Mouse (Mus musculus) heart, embryonic 10.5 days (tissue): ENCODE results near the gene Gm20388. TPM values are rescaled to one million over a fixed set of nuclear protein-coding genes. Genes with fewer than 3 reads are reported as not detected.

Source experiments
- DNase-seq: peaks from one replicate; pipeline ENCODE4 v3.0.0-alpha.2; 2017; ENCODE audit warnings: low spot score
- H3K27ac ChIP-seq: fragments of 300-500 bp; sonication (generic); 2 replicates; pipeline ENCODE4 v1.5.1; 2016; ENCODE audit warnings: mild to moderate bottlenecking
- H3K27me3 ChIP-seq: fragments of 300-500 bp; sonication (generic); 2 replicates; pipeline ENCODE4 v1.6.1; 2016; ENCODE audit warnings: mild to moderate bottlenecking; ENCODE audit not compliant: poor library complexity, insufficient read depth, severe bottlenecking
- H3K36me3 ChIP-seq: fragments of 300-500 bp; sonication (generic); 2 replicates; pipeline ENCODE4 v1.6.1; 2016; ENCODE audit warnings: mild to moderate bottlenecking, moderate library complexity
- H3K4me1 ChIP-seq: fragments of 300-500 bp; sonication (generic); 2 replicates; pipeline ENCODE4 v1.6.1; 2016; ENCODE audit warnings: mild to moderate bottlenecking
- H3K4me3 ChIP-seq: fragments of 300-500 bp; sonication (generic); 2 replicates; pipeline ENCODE4 v1.5.1; 2016; ENCODE audit warnings: mild to moderate bottlenecking, moderate library complexity
- H3K9me3 ChIP-seq: fragments of 300-500 bp; sonication (generic); 2 replicates; pipeline ENCODE4 v1.6.1; 2016; ENCODE audit warnings: mild to moderate bottlenecking, moderate library complexity
- WGBS: fragments of 180-500 bp; shearing (Covaris S2); methylation state at CpG from one replicate; pipeline ENCODE4 v1.1.7; 2016; 5-methylcytosine and 5-hydroxymethylcytosine counted together
- polyA plus RNA-seq: library from polyadenylated mRNA; unstranded; fragments of >200 nt; fragmentation: Nextera tagmentation; extraction: Ambion mirVana; gene quantifications from 2 replicates; pipeline ENCODE4 v1.2.1, GENCODE M21; 2016

Gene Gm20388
- polyA plus RNA-seq, 1 experiment from 2014 or later = 4.5 TPM

- Histone ChIP-seq H3K9me3 (no peaks in the 10 kb centered on the region), H3K36me3 (no peaks in the 10 kb centered on the region), H3K4me3 (no peak overlapping the region), H3K27ac (no peak overlapping the region), H3K4me1 (peaks cover 6% of the 10 kb centered on the region), H3K27me3 (peaks cover 32% of the 10 kb centered on the region)
- no peak for DNase-seq
- WGBS = 82% methylated on average over 4 of the region's 4 CpGs
Measured at GRCm38 (mm10) chr8:120066226-120066625, 155.6 kb downstream of the Gm20388 start.

GRCm38 (mm10) chr8:120067936-120068668, 157.5 kb downstream of the Gm20388 start:
- H3K36me3 ChIP-seq = no peaks in the 10 kb centered on the region
- no peak overlapping the region for H3K4me3 ChIP-seq
- no peak overlapping the region for H3K27ac ChIP-seq
- no peaks in the 10 kb centered on the region for H3K9me3 ChIP-seq
- WGBS = 58% methylated on average over 19 of the region's 19 CpGs
- DNase-seq = no peak
- peaks cover 23% of the 10 kb centered on the region for H3K4me1 ChIP-seq
- H3K27me3 ChIP-seq = peaks cover 29% of the 10 kb centered on the region

DNA sequence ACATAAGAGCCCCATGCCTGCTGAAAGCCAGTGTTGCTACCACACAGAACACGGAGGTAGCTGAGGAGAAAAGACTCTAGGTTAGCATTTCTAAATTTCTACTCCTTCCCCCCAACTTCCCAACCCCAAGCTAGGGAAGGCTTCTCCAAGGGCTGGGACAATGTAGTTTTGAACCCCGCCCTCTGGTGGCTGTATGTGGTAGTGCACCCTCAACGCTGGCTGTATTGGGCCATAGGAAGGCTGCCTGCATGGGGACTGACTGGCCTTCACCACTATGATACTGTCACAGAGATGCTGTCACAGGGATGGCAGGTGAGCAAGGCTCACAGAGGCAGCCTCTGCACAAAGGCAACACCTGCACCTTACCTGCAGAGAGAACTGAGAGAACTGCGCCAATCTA, 161.0 kb downstream of the Gm20388 start:
- H3K27me3 ChIP-seq = peaks cover 46% of the 10 kb centered on the region

DNA sequence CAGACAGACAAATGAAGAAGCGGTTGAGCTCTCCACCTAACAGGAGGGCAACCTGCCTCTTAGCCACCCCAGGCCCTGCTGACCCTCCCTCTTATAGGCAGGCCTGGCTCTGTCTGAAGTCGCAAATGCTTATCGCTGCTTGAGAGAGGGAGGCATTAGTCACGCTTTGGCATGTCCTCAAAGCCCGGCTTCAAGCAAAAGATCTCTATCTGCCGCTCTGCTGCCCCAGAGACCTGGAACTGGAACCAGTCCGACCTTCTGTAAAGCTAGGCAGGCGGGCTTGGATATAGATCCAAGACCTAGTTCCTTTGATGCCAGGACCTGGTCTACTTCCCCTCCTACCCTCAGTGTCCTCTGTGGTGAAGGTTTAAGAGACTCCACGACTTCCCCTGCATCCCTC, 161.6 kb downstream of the Gm20388 start:
- no peaks in the 10 kb centered on the region for H3K9me3 ChIP-seq
- peaks cover 50% of the 10 kb centered on the region for H3K27me3 ChIP-seq
- 55% methylated on average over 9 of the region's 9 CpGs for WGBS
- no peak for DNase-seq
- H3K4me1 ChIP-seq = peaks cover 23% of the 10 kb centered on the region
- peak overlapping the region; percentile 16; the same call in 1 of the 2 replicates for H3K27ac ChIP-seq
- no peak overlapping the region for H3K4me3 ChIP-seq
- H3K36me3 ChIP-seq = no peaks in the 10 kb centered on the region

More for the DNA sequence above, 161.0 kb downstream of the Gm20388 start:
- 26% methylated on average over 4 of the region's 4 CpGs for WGBS
- Histone ChIP-seq H3K4me1 (peaks cover 23% of the 10 kb centered on the region), H3K9me3 (no peaks in the 10 kb centered on the region), H3K36me3 (no peaks in the 10 kb centered on the region), H3K27ac (0 out of 2 replicates have a peak overlapping the region, but pooled peaks have one; percentile 16), H3K4me3 (no peak overlapping the region)
- DNase-seq = no peak

DNA sequence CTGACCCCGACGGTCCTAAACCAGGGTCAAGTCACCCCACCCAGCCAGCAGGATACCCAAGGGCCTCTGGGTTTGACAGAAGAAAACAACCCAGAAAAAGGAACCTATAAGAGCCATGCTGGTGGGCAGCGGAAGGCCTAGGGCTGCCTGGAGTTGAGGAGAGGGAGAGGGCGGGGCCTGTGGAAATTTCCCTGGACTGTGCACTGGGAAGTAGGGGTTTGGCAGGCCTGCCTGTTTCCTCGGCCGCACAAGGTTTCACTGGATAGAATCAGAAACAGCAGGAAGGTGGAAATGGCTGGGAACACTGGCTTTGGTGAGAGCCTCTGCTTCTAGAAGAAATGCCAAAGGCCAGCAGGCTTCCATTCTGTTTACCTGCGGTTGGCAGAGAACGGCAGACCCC, 162.2 kb downstream of the Gm20388 start:
- H3K27ac ChIP-seq = 0 out of 2 replicates have a peak overlapping the region, but pooled peaks have one; percentile 16
- WGBS = 75% methylated on average over 8 of the region's 8 CpGs
- peaks cover 21% of the 10 kb centered on the region for H3K4me1 ChIP-seq

DNA sequence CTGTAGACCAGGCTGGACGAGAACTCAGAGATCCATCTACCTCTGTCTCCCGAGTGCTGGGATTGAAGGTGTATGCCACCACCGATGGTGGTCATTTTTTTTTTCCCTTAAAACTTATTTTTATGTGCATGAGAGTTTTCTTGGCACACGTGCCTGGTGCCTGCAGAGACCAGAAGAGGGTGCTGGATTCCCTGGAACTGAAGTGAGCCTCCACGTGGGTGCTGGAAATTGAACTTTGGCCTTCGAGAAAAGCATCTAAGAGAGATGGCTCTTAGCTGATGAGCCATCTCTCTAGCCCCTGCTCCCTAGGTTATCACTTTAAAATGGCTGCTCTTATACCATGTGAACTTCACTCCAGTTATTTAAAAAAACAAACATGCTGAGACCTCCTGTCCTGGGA, 163.9 kb downstream of the Gm20388 start:
- H3K9me3 ChIP-seq = no peaks in the 10 kb centered on the region

More for the DNA sequence above, 162.2 kb downstream of the Gm20388 start:
- no peaks in the 10 kb centered on the region for H3K36me3 ChIP-seq
- DNase-seq = no peak
- H3K4me3 ChIP-seq = no peak overlapping the region
- peaks cover 50% of the 10 kb centered on the region for H3K27me3 ChIP-seq
- no peaks in the 10 kb centered on the region for H3K9me3 ChIP-seq

GRCm38 (mm10) chr8:120075347-120075746, 164.7 kb downstream of the Gm20388 start:
- Histone ChIP-seq H3K27me3 (peaks cover 50% of the 10 kb centered on the region), H3K36me3 (no peaks in the 10 kb centered on the region), H3K4me3 (no peak overlapping the region), H3K27ac (no peak overlapping the region), H3K9me3 (no peaks in the 10 kb centered on the region), H3K4me1 (peaks cover 20% of the 10 kb centered on the region)
- DNase-seq = no peak
- WGBS = 63% methylated on average over 6 of the region's 6 CpGs

More for the DNA sequence above, 163.9 kb downstream of the Gm20388 start:
- DNase-seq = no peak
- WGBS = 72% methylated on average over 6 of the region's 6 CpGs
- Histone ChIP-seq H3K27me3 (peaks cover 50% of the 10 kb centered on the region), H3K36me3 (no peaks in the 10 kb centered on the region), H3K27ac (no peak overlapping the region), H3K4me3 (no peak overlapping the region), H3K4me1 (peaks cover 20% of the 10 kb centered on the region)

GRCm38 (mm10) chr8:120078080-120078479, 167.4 kb downstream of the Gm20388 start:
- no peak overlapping the region for H3K4me3 ChIP-seq
- DNase-seq = no peak
- H3K4me1 ChIP-seq = 0 out of 2 replicates have a peak, but pooled peaks cover 3% of the 10 kb centered on the region
- peaks cover 38% of the 10 kb centered on the region for H3K27me3 ChIP-seq
- H3K27ac ChIP-seq = no peak overlapping the region
- H3K9me3 ChIP-seq = no peaks in the 10 kb centered on the region
- peaks cover 23% of the 10 kb centered on the region for H3K36me3 ChIP-seq
- WGBS = 21% methylated on average over 10 of the region's 10 CpGs

DNA sequence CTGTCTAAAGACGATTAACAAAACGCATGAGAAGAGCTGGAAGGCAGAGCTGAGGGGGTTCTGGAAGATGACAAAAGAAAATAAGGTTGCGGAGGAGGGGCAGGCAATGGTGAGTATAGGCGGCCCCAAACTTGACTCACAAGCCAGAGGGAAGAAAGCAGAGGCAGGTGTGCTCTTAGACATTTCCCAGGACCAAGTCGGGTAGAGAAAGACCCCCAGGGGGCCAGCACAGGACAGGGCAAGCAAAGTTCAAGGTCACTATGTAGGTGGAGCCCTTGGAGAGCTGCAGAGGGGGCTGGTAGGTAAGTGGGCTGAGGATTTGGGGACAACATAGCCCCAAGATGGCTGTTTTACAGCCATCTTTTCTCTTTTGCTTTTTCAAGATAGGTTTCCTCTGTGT, 168.7 kb downstream of the Gm20388 start:
- WGBS = 52% methylated on average over 5 of the region's 5 CpGs
- H3K27ac ChIP-seq = no peak overlapping the region

GRCm38 (mm10) chr8:120083261-120083660, 172.6 kb downstream of the Gm20388 start:
- H3K4me1 ChIP-seq = 0 out of 2 replicates have a peak, but pooled peaks cover 1% of the 10 kb centered on the region
- no peak for DNase-seq
- H3K4me3 ChIP-seq = no peak overlapping the region
- peaks cover 70% of the 10 kb centered on the region for H3K36me3 ChIP-seq
- no peaks in the 10 kb centered on the region for H3K27me3 ChIP-seq
- H3K9me3 ChIP-seq = no peaks in the 10 kb centered on the region
- no peak overlapping the region for H3K27ac ChIP-seq
- WGBS = 93% methylated on average over 8 of the region's 8 CpGs

More for the DNA sequence above, 168.7 kb downstream of the Gm20388 start:
- 0 out of 2 replicates have a peak, but pooled peaks cover 3% of the 10 kb centered on the region for H3K4me1 ChIP-seq
- H3K27me3 ChIP-seq = peaks cover 26% of the 10 kb centered on the region; the same call in 1 of the 2 replicates
- no peaks in the 10 kb centered on the region for H3K9me3 ChIP-seq
- no peak for DNase-seq
- H3K4me3 ChIP-seq = no peak overlapping the region
- peaks cover 32% of the 10 kb centered on the region for H3K36me3 ChIP-seq

- Histone ChIP-seq H3K9me3 (no peaks in the 10 kb centered on the region), H3K27ac (no peak overlapping the region), H3K4me1 (no peaks in the 10 kb centered on the region), H3K4me3 (no peak overlapping the region), H3K36me3 (peaks cover 78% of the 10 kb centered on the region), H3K27me3 (no peaks in the 10 kb centered on the region)
- WGBS = 89% methylated on average over 8 of the region's 8 CpGs
- DNase-seq = no peak
Measured at GRCm38 (mm10) chr8:120084783-120085182, 174.1 kb downstream of the Gm20388 start.

DNA sequence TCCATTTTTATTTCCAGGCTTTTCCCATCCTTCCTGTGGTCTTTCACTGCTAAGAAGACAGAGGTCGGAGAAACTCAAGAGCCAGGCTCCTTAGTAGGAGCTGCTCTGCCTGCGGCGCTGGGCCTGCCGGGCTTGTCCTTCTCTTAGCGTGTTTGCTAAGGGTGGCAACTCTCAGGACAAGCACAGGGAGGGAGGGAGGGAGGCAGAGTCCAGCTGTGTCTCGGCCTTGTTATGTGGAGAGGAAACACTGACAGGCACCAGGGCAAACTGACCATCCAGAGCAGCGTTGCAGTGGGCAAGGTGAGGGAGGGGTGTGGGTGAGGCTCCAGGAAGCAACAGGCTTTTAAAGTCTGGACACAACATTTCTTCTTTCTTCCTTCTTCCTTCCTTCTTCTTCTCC, 178.9 kb downstream of the Gm20388 start:
- H3K4me1 ChIP-seq = no peaks in the 10 kb centered on the region
- no peak overlapping the region for H3K4me3 ChIP-seq
- no peak overlapping the region for H3K27ac ChIP-seq
- H3K9me3 ChIP-seq = no peaks in the 10 kb centered on the region
- peaks cover 87% of the 10 kb centered on the region for H3K36me3 ChIP-seq
- DNase-seq = no peak
- 75% methylated on average over 6 of the region's 7 CpGs for WGBS
- H3K27me3 ChIP-seq = no peaks in the 10 kb centered on the region

DNA sequence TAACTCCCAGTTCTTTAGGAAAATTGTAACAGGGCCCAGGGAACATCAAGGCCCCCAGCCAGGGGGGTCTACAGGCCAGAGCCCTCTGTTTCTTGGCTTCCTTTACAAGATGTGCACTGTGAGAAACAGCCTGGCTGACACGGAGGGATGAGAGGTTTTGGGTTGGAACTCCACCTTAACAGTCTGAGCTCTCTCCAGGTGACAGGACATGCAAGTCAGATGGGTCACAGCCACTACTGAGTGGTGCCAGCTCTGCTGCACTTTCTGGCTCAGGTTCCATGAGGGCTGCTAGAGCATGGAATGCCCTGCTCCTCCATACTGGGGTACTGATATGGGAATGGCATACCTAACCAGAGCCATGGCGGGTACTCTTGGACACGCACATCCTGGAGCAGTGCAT, 180.4 kb downstream of the Gm20388 start:
- no peak for DNase-seq
- 88% methylated on average over 3 of the region's 3 CpGs for WGBS
- Histone ChIP-seq H3K36me3 (peaks cover 72% of the 10 kb centered on the region), H3K27me3 (no peaks in the 10 kb centered on the region), H3K9me3 (no peaks in the 10 kb centered on the region), H3K27ac (no peak overlapping the region), H3K4me1 (no peaks in the 10 kb centered on the region), H3K4me3 (no peak overlapping the region)
